Mouse (Mus musculus) limb, embryonic 15.5 days (tissue): ENCODE data around the gene Naga. TPM values are rescaled to one million over a fixed set of nuclear protein-coding genes. Genes with fewer than 3 reads are reported as not detected.

ENCODE experiments used
- ATAC-seq: fragments of 200-750 bp; cut with Nextera tagmentation; 2 replicates; pipeline ENCODE4 v1.8.0; 2017; ENCODE audit warnings: low read depth, moderate TSS enrichment; ENCODE audit not compliant: insufficient number of reproducible peaks, low FRiP score, low TSS enrichment
- H3K27ac ChIP-seq: fragments of 300-500 bp; sonication (generic); 2 replicates; pipeline ENCODE4 v1.5.1; 2015; ENCODE audit warnings: moderate library complexity, mild to moderate bottlenecking, inconsistent platforms
- H3K27me3 ChIP-seq: fragments of 300-500 bp; sonication (generic); 2 replicates; pipeline ENCODE4 v1.6.1; 2015; ENCODE audit warnings: inconsistent platforms
- H3K36me3 ChIP-seq: fragments of 300-500 bp; sonication (generic); 2 replicates; pipeline ENCODE4 v1.6.1; 2015; ENCODE audit warnings: inconsistent platforms
- H3K4me1 ChIP-seq: fragments of 300-500 bp; sonication (generic); 2 replicates; pipeline ENCODE4 v1.6.1; 2015; ENCODE audit warnings: inconsistent platforms
- H3K4me2 ChIP-seq: fragments of 300-500 bp; sonication (generic); 2 replicates; pipeline ENCODE4 v1.6.1; 2015; ENCODE audit warnings: mild to moderate bottlenecking, inconsistent platforms
- H3K4me3 ChIP-seq: fragments of 300-500 bp; sonication (generic); 2 replicates; pipeline ENCODE4 v1.5.1; 2015; ENCODE audit warnings: mild to moderate bottlenecking, inconsistent platforms
- H3K9ac ChIP-seq: fragments of 300-500 bp; sonication (generic); 2 replicates; pipeline ENCODE4 v1.6.1; 2015; ENCODE audit warnings: inconsistent platforms
- H3K9me3 ChIP-seq: fragments of 300-500 bp; sonication (generic); 2 replicates; pipeline ENCODE4 v1.6.1; 2016; ENCODE audit warnings: inconsistent platforms
- WGBS: fragments of 180-500 bp; shearing (Covaris S2); methylation state at CpG from one replicate; pipeline ENCODE4 v1.1.7; 2015; 5-methylcytosine and 5-hydroxymethylcytosine counted together
- polyA plus RNA-seq: library from polyadenylated mRNA; unstranded; fragments of >200 nt; fragmentation: Nextera tagmentation; extraction: Ambion mirVana; gene quantifications from 2 replicates; pipeline ENCODE4 v1.2.1, GENCODE M21; 2015

Naga gene
- polyA plus RNA-seq = 56.6 and 62.5 TPM in 2 replicates

- Histone ChIP-seq H3K27ac (peak within 1 kb of the TSS; percentile 70), H3K36me3 (peaks cover 36% of the 10 kb centered on the region)
Observed at GRCm38 (mm10) chr15:82338593-82339112, at the start of gene Naga, which contains the start of the genes Pheta2 and Smdt1. Gene Naga (minus strand): TSS chr15:82338925. Gene Pheta2 (plus strand): TSS chr15:82338942. Gene Smdt1 (plus strand): TSS chr15:82338959.

GRCm38 (mm10) chr15:82385729-82386128 lies 47.0 kb upstream of the Naga start:
- no peak overlapping the region for H3K9ac ChIP-seq
- no peak overlapping the region for H3K27ac ChIP-seq
- WGBS = 89% methylated on average over 2 of the region's 2 CpGs
- H3K4me3 ChIP-seq = no peak overlapping the region
- H3K4me1 ChIP-seq = peaks cover 1% of the 10 kb centered on the region; the same call in 1 of the 2 replicates
- no peaks in the 10 kb centered on the region for H3K36me3 ChIP-seq
- H3K4me2 ChIP-seq = no peak overlapping the region
- no peaks in the 10 kb centered on the region for H3K27me3 ChIP-seq
- ATAC-seq = no peak
- H3K9me3 ChIP-seq = no peaks in the 10 kb centered on the region

More at GRCm38 (mm10) chr15:82338593-82339112, at the start of gene Naga, which contains the start of the genes Pheta2 and Smdt1:
- Histone ChIP-seq H3K9me3 (no peaks in the 10 kb centered on the region), H3K27me3 (no peaks in the 10 kb centered on the region), H3K4me2 (peak within 1 kb of the TSS; percentile 62), H3K4me3 (peak within 1 kb of the TSS; percentile 60), H3K4me1 (peaks cover 49% of the 10 kb centered on the region), H3K9ac (peak within 1 kb of the TSS; percentile 53)
- ATAC-seq = peak; percentile 87
- under 1% methylated on average over 41 of the region's 41 CpGs for WGBS

- Histone ChIP-seq H3K36me3 (no peaks in the 10 kb centered on the region), H3K27me3 (no peaks in the 10 kb centered on the region), H3K27ac (no peak overlapping the region), H3K4me1 (peaks cover 12% of the 10 kb centered on the region), H3K4me3 (no peak overlapping the region), H3K9me3 (no peaks in the 10 kb centered on the region), H3K9ac (no peak overlapping the region), H3K4me2 (no peak overlapping the region)
- 88% methylated on average over 2 of the region's 2 CpGs for WGBS
- ATAC-seq = no peak
Observed at GRCm38 (mm10) chr15:82382441-82382840, 43.7 kb upstream of the Naga start.

- WGBS = 37% methylated on average over 7 of the region's 7 CpGs
- H3K27me3 ChIP-seq = no peaks in the 10 kb centered on the region
- peak overlapping the region; percentile 52 for H3K4me3 ChIP-seq
- no peaks in the 10 kb centered on the region for H3K9me3 ChIP-seq
- peaks cover 19% of the 10 kb centered on the region for H3K4me1 ChIP-seq
- no peak overlapping the region for H3K27ac ChIP-seq
- peak overlapping the region; percentile 76 for H3K4me2 ChIP-seq
- H3K36me3 ChIP-seq = no peaks in the 10 kb centered on the region
- no peak for ATAC-seq
- no peak overlapping the region for H3K9ac ChIP-seq
Observed at GRCm38 (mm10) chr15:82380714-82381062, 42.0 kb upstream of the Naga start.

- Histone ChIP-seq H3K9ac (peak within 1 kb of the TSS; percentile 37), H3K27me3 (no peaks in the 10 kb centered on the region), H3K36me3 (no peaks in the 10 kb centered on the region), H3K27ac (peak within 1 kb of the TSS; percentile 80), H3K9me3 (no peaks in the 10 kb centered on the region), H3K4me2 (peak within 1 kb of the TSS; percentile 76), H3K4me1 (peaks cover 19% of the 10 kb centered on the region), H3K4me3 (peak within 1 kb of the TSS; percentile 52)
- 2% methylated on average over 18 of the region's 24 CpGs for WGBS
- peak; percentile 75 for ATAC-seq
Observed at GRCm38 (mm10) chr15:82379871-82380713, 41.4 kb upstream of the Naga start, which contains the start of gene Cyp2d22. Gene Cyp2d22 (minus strand): TSS chr15:82380260.

GRCm38 (mm10) chr15:82379511-82379870 lies 40.8 kb upstream of the Naga start:
- peak overlapping the region; percentile 76 for H3K4me2 ChIP-seq
- H3K4me1 ChIP-seq = peaks cover 19% of the 10 kb centered on the region
- 23% methylated on average over 7 of the region's 7 CpGs for WGBS
- H3K27me3 ChIP-seq = no peaks in the 10 kb centered on the region
- H3K27ac ChIP-seq = peak overlapping the region; percentile 80
- peak overlapping the region; percentile 52 for H3K4me3 ChIP-seq
- H3K36me3 ChIP-seq = no peaks in the 10 kb centered on the region
- H3K9me3 ChIP-seq = no peaks in the 10 kb centered on the region
- ATAC-seq = 0 out of 2 replicates have a peak, but pooled peaks have one; percentile 43
- peak overlapping the region; percentile 37; the same call in 1 of the 2 replicates for H3K9ac ChIP-seq

- Histone ChIP-seq H3K9ac (no peak overlapping the region), H3K4me1 (peaks cover 19% of the 10 kb centered on the region), H3K27me3 (no peaks in the 10 kb centered on the region), H3K9me3 (no peaks in the 10 kb centered on the region), H3K4me2 (no peak overlapping the region), H3K4me3 (no peak overlapping the region), H3K36me3 (no peaks in the 10 kb centered on the region), H3K27ac (peak overlapping the region; percentile 1; the same call in 1 of the 2 replicates)
- 52% methylated on average over 15 of the region's 15 CpGs for WGBS
- ATAC-seq = no peak
Observed at GRCm38 (mm10) chr15:82378261-82379180, 39.8 kb upstream of the Naga start.

GRCm38 (mm10) chr15:82377701-82378100 lies 39.0 kb upstream of the Naga start:
- no peaks in the 10 kb centered on the region for H3K36me3 ChIP-seq
- H3K27ac ChIP-seq = no peak overlapping the region
- no peak overlapping the region for H3K4me3 ChIP-seq
- H3K9ac ChIP-seq = no peak overlapping the region
- no peaks in the 10 kb centered on the region for H3K27me3 ChIP-seq
- no peak overlapping the region for H3K4me2 ChIP-seq
- WGBS = 80% methylated on average over 5 of the region's 5 CpGs
- H3K9me3 ChIP-seq = no peaks in the 10 kb centered on the region
- no peak for ATAC-seq
- H3K4me1 ChIP-seq = peaks cover 19% of the 10 kb centered on the region

- Histone ChIP-seq H3K36me3 (no peaks in the 10 kb centered on the region), H3K9me3 (no peaks in the 10 kb centered on the region), H3K27ac (no peak overlapping the region; the same call in 1 of the 2 replicates), H3K4me3 (no peak overlapping the region), H3K4me1 (peaks cover 19% of the 10 kb centered on the region), H3K27me3 (no peaks in the 10 kb centered on the region), H3K9ac (no peak overlapping the region), H3K4me2 (no peak overlapping the region)
- WGBS = 56% methylated on average over 17 of the region's 17 CpGs
- ATAC-seq = no peak
Observed at GRCm38 (mm10) chr15:82376393-82377138, 37.8 kb upstream of the Naga start.

- 92% methylated on average over 9 of the region's 9 CpGs for WGBS
- Histone ChIP-seq H3K27me3 (no peaks in the 10 kb centered on the region), H3K4me2 (no peak overlapping the region), H3K4me3 (no peak overlapping the region), H3K9me3 (no peaks in the 10 kb centered on the region), H3K4me1 (peaks cover 19% of the 10 kb centered on the region), H3K36me3 (no peaks in the 10 kb centered on the region), H3K9ac (no peak overlapping the region), H3K27ac (no peak overlapping the region)
- no peak for ATAC-seq
Observed at GRCm38 (mm10) chr15:82375855-82376254, 37.1 kb upstream of the Naga start.

GRCm38 (mm10) chr15:82374437-82374836 lies 35.7 kb upstream of the Naga start:
- no peak for ATAC-seq
- WGBS = 73% methylated on average over 5 of the region's 5 CpGs
- Histone ChIP-seq H3K4me3 (no peak overlapping the region), H3K27ac (no peak overlapping the region), H3K36me3 (no peaks in the 10 kb centered on the region), H3K9me3 (no peaks in the 10 kb centered on the region), H3K9ac (no peak overlapping the region), H3K4me1 (peaks cover 9% of the 10 kb centered on the region), H3K4me2 (no peak overlapping the region), H3K27me3 (no peaks in the 10 kb centered on the region)
